Mouse (Mus musculus): ENCODE measurements at regions not wholly inside any gene's neighbourhood (a gene's known extent, or its start where the extent isn't known, plus 50 kb on each side); places are given as distances from the start of the nearest gene placed in this dataset.

DNA sequence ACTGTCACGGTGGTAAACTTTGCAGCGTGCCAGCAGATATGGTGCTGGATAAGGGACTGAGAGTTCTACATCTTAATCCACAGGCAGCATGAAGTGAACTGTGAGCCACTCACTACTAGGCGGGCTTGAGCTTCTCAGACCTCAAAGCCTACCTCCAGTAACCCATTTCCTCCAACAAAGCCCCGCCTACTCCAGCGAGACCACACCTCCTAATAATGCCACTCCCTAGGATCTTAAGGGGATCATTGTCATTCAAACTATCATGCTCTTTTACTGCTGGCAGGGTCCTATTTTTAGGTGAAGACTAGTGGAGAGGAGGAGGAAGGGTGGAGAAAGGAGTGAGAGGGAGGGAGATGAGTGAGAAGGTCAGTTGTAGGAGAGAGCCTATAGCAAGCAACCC, 122.0 kb downstream of the Mycn start:
- DNase-seq (ENCODE audit: low spot score in 2 of 2), result no peak

DNA sequence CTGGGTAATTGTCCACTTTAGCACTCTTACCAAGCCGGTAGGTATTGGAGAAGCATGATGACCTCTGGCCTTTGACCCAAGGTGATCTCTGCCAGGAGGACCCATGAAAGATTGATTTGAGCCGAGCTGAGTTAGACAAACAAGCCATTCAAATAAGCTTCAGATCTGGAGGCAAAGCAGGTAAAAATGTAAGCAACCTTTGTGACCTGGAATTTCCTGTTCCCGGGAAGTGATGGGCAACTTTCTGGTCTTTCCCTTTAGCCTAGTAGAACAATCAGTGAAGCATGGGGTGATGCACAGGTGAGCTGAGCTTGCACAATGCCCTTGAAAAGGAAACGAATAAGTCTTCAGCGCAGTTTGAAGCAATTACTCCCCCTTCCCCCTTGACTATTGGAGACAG, 127.0 kb downstream of the Mycn start:
- DNase-seq (ENCODE audit: low spot score in 2 of 2), result no peak

GRCm38 (mm10) chr12:12812873-12813272, 128.8 kb downstream of the Mycn start:
- no peak for DNase-seq (ENCODE audit: low spot score in 2 of 2)

DNA sequence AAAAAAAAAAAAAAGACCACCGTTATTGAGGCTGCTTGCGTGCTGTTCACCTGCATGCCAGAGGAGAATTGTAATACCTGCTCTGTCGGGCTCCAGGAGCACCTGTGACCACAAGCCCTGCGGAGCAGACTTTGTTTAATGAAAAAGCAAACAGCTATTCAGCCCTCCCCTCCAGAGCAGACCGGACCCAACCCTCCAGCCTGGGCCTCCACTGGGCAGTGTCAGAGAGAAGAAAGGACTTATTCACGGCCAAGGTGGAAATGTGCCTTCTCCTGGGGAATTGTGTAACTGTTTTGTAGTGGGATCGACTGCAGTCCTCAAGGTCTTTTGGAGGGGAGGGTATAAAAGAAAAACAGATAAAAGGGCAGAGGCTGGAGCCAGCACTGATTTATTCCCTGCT, 130.8 kb downstream of the Mycn start:
- DNase-seq (ENCODE audit: low spot score in 2 of 2), result no peak

DNA sequence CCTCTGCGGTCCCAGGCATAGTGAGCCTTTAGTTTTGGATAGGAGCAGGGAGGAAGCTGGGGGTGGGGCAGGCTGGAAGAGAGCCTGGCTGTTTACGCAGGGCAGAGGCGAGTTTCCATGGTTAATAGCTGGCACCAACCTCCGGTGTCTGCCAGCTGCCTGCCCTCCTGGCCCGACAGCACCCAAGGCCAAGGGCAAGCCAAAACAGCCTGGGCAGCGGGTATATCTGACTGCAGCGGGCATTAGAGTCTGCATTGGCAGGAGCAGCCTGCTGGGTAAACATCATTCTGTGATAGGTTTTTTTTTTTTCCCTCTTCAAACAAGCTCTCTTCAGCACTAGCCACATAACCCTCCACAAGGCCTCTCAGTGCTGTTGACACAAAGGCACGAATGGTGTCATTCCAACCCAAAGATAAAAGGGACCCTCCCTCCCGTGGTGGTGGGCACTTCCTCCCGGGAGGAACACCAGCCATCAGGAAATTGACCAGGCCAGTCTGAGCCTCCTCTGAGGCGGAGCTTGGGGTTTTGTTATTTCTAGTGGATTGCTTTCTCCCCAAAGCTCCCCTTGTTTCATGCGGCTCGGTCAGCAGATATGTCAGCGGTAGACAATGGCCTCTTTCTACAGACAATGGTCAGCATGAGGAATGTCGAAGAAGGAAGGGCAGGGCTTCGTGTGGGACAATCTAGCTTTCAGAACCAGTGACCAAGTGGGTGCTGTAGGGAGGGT, 131.4 kb downstream of the Mycn start:
- peak; percentile 30 to 59 for DNase-seq (ENCODE audit: low spot score in 2 of 2)

- DNase-seq (ENCODE audit: low spot score in 2 of 2), result no peak
Measured at GRCm38 (mm10) chr12:12808120-12808519, 133.6 kb downstream of the Mycn start.

DNA sequence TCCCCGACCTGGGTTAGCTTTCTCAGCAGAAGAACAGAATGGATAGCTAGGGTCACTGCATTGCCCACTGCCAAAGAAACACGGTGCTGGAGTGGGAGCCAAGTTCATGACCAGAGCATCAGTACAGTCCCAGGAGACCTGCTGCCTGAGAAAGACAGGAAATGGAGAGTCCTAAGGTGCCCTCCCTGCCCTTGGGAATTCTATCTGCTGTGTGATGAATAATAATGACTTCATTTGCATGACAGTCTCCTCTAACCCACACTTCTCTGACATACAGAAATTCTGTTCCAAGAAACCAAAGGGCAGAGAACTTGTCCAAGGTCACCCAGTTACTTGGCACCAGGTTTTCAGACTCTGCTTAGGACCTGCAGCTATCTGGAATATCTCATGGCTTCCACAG, 138.1 kb downstream of the Mycn start:
- no peak for DNase-seq (ENCODE audit: low spot score in 2 of 2)

GRCm38 (mm10) chr12:12802396-12802795, 139.3 kb downstream of the Mycn start:
- DNase-seq (ENCODE audit: low spot score in 2 of 2), result no peak

- DNase-seq (ENCODE audit: low spot score in 2 of 2), result no peak
Measured at GRCm38 (mm10) chr12:12801700-12802099, 140.0 kb downstream of the Mycn start.

- DNase-seq (ENCODE audit: low spot score in 2 of 2), result no peak
Measured at GRCm38 (mm10) chr12:12800120-12800519, 141.6 kb downstream of the Mycn start.

GRCm38 (mm10) chr12:12789052-12789451, 152.7 kb downstream of the Mycn start:
- no peak for DNase-seq (ENCODE audit: low spot score in 2 of 2)

DNA sequence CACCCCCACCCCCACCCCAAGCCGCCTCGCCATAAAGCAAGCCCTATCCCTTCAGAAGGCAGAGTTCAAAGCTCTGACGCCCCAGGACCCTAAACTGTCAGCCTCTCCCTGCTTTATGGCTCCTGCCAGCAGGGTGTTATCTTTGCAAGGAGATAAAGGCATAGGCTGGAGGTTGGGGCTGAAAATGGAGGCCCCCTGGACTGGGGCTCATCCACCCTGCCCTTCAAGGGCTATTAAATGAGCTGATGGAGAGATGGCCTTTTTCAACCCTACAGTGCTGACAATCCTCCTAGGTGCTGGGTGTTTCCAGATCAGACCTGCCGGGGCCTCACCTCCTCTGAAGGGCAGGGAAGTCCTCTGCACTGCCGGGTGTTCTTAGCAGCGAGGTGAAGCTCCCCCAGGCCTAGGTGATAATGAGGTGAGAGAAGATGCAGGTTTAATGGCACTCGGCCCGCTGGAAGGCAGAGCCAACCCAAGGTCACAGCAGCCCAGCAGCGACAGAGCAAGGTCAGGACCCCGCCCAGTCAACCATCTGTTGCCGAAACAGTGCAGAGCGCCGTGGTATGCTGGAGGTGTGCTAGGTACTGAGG, 153.4 kb downstream of the Mycn start:
- no peak for DNase-seq (ENCODE audit: low spot score in 2 of 2)

DNA sequence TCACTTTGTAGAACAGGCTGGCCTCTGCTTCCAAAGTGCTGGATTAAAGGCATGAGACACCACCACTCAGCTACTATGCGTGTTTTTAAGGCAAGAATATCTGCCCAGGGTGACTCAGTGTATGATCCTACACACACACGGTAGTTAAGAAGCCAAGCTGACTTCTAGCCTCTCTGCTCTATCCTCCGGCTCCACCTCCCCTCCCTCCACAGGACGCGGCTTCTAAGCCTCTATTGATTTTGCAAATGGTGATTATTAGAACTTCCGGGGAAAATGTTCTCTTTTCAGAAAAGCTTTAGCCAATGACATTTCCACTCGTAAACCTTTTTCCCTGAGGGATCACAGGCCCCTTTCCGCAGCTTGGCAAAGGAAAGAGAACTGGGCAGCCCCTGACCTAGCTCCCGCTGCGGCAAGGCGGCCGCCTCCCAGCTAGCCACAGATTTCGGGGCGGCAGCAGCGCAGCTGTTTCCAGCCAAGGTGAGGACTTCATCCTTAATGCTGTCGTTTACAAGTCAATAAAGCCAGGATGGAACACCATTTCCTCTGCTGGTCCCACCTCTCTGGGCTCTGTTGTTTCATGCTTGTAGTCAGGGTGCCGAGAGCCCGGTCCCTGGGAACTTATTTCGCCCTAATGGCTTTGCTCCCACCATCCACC, 154.0 kb downstream of the Mycn start:
- DNase-seq (ENCODE audit: low spot score in 2 of 2), result no peak

- DNase-seq (ENCODE audit: low spot score in 2 of 2), result no peak
Measured at GRCm38 (mm10) chr12:12787161-12787560, 154.6 kb downstream of the Mycn start.

DNA sequence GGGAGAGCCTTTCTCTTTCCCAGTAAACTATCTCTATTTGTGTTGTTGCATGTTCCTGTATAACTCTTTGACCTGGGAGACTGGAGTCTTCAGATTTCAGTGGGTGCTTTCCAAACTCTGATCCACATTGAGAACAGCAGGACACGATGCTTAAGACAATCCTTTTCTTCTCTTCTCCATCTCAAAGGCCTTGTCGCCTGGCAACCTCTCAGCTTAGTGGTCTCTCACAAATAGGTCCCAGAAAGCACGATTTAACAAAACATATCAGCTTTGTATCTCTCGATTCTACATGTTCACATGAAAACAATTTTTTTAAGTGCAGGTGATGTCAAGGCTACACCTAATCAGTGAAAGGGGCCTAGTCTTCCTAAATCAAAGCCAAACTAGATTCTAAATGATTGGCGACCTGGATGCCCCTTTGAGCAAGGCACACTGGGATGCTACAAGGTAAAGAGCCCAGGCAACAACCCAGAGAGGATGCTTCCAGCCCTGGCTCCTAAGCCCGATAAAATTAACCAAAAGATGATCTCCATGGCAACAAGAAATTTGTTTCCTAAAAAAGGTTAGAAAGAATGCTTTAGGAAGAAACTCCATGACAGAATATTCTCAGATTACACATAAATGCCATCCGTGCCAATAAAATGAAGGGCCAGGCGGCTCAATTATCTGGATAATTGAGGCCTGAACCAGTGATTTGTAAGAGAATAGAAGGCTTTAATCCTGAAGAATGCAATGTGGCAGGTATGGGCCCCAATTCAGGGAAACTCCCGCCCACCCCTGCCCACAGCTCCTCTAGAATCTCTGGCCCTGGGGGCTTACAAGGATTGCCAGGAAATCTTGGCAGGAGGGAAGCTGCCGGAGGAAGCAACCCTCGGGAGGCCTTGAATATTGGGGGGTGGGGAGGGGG, 157.8 kb downstream of the Mycn start:
- DNase-seq (ENCODE audit: low spot score in 2 of 2), result no peak

- no peak for DNase-seq (ENCODE audit: low spot score in 2 of 2)
Measured at GRCm38 (mm10) chr12:12781526-12781925, 160.2 kb downstream of the Mycn start.

DNA sequence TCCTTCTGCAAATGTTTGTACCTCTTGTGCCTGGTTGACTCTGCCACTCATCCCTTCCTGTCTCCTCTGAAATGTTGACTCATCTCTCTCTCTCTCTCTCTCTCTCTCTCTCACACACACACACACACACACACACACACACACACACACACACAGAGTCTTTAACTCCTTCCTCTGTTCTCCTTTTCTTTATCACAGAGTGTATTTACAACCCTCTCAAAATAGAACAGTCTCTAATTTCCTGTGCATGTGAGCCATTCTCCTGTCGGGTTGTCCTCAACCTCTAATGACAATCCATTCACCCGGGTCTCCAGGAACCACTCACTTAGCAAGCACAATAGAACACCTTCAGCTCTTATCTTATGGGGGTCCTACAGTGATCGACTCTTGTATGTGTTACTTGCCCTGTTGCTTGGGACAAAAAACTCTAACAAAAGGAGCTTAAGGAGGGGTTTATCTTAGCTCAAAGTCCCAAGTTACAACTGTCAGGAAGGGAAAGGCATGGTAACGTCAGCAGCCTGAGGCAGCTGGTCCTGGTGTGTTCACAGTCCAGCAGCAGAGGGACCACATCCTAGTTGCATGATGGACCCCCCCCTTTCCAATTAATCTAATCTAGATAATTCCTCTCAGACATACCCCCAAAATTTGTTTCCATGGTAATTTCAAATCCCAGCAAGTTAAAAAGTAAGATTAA, 163.0 kb downstream of the Mycn start:
- no peak for DNase-seq (ENCODE audit: low spot score in 2 of 2)

DNA sequence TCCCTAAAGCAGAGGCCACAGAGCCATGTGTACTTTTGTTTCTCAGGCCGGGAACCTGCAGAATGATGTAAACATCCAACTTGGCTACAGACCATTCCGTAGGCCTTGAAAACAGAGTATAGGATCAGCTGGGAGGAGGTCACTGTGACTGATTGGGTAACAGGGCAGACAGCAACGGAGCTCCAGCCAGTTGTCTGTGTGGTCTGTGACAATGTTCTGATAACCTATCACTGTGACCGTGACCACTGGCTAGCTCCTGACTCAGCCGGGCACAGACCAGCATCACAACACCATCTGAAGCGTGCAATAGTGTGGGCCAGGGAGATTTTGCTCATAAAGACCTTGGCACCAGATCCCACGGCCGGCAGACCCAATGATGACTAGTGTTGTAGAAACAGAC, 164.3 kb downstream of the Mycn start:
- peak in 1 of 2 experiments; percentile 14 for DNase-seq (ENCODE audit: low spot score in 2 of 2)

- DNase-seq (ENCODE audit: low spot score in 2 of 2), result no peak
Measured at GRCm38 (mm10) chr12:12776783-12777182, 164.9 kb downstream of the Mycn start.

DNA sequence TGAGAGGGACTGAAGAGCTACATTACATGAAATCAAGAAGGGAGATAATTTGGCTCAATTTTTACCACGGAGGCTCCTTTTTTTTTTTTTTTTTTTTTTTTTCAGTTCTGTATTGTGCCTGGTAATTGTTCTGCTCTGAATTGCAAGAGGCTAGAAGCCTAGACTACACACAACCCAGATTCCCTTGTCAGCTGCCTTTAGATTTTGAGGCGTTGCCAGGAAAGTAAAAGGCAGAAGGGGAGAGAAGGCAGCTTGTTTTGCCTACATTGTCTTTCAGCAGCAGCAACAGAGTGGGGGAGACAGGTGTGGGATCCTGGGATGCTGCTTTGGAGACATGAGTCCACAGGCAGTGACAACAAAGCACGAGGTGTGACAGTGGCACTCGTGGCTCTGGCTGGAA, 170.7 kb downstream of the Mycn start:
- DNase-seq (ENCODE audit: low spot score in 2 of 2), result no peak

All from adrenal gland, postnatal 4 days (tissue).